Mouse (Mus musculus): ENCODE measurements around the gene Cfap57. TPM values are rescaled to one million over a fixed set of nuclear protein-coding genes. Genes with fewer than 3 reads are reported as not detected.
"Not testable (repeated sequence)": the region's sequence is repeated elsewhere in the genome, so short reads cannot be mapped to it uniquely, and the experiment has no call there.

The Cfap57 gene
- polyA plus RNA-seq, 1 experiment from 2014 or later = 2.0 TPM

GRCm38 (mm10) chr4:118553039-118553649 lies 67.4 kb downstream of the Cfap57 start:
- Histone ChIP-seq H3K4me1 (replicated peaks) (no peaks in the 10 kb centered on the region), H3K27ac (replicated peaks) (no peak overlapping the region), H3K9ac (no peak overlapping the region), H3K4me2 (no peak overlapping the region), H3K9me3 (0 out of 2 replicates have a peak, but pooled peaks cover under 1% of the 10 kb centered on the region), H3K36me3 (no peaks in the 10 kb centered on the region), H3K27me3 (no peaks in the 10 kb centered on the region), H3K4me3 (no peak overlapping the region)
- 86% methylated on average over 3 of the region's 3 CpGs for WGBS
- no peak for ATAC-seq (ENCODE audit: low FRiP score, low read depth)

- not testable (repeated sequence) for H3K4me1 ChIP-seq (replicated peaks); H3K4me2 ChIP-seq; H3K9me3 ChIP-seq; H3K4me3 ChIP-seq; H3K36me3 ChIP-seq; H3K9ac ChIP-seq; H3K27ac ChIP-seq (replicated peaks); H3K27me3 ChIP-seq; ATAC-seq (ENCODE audit: low FRiP score, low read depth)
- WGBS = 88% methylated on average over 10 of the region's 10 CpGs
Observed at GRCm38 (mm10) chr4:118548130-118548480, 72.5 kb downstream of the Cfap57 start.

- H3K4me3 ChIP-seq; H3K9ac ChIP-seq; H3K27me3 ChIP-seq; H3K4me1 ChIP-seq (replicated peaks); ATAC-seq (ENCODE audit: low FRiP score, low read depth); H3K4me2 ChIP-seq; H3K9me3 ChIP-seq; H3K27ac ChIP-seq (replicated peaks); H3K36me3 ChIP-seq: not testable (repeated sequence)
- 91% methylated on average over 23 of the region's 23 CpGs for WGBS
Observed at GRCm38 (mm10) chr4:118547424-118548129, 73.0 kb downstream of the Cfap57 start.

- Histone ChIP-seq H3K27me3 (no peaks in the 10 kb centered on the region), H3K4me3 (no peak overlapping the region), H3K4me1 (replicated peaks) (peaks cover 7% of the 10 kb centered on the region; the same call in 1 of the 2 replicates), H3K9me3 (0 out of 2 replicates have a peak, but pooled peaks cover 4% of the 10 kb centered on the region), H3K4me2 (no peak overlapping the region), H3K9ac (no peak overlapping the region), H3K36me3 (no peaks in the 10 kb centered on the region), H3K27ac (replicated peaks) (no peak overlapping the region)
- 79% methylated on average over 14 of the region's 14 CpGs for WGBS
- ATAC-seq (ENCODE audit: low FRiP score, low read depth) = no peak
Observed at GRCm38 (mm10) chr4:118544441-118545127, 76.0 kb downstream of the Cfap57 start.

GRCm38 (mm10) chr4:118543592-118544260 lies 76.9 kb downstream of the Cfap57 start, which contains the start of gene Tmem125:
TSS of gene Tmem125 (minus strand) at chr4:118544044.
- 2% methylated on average over 24 of the region's 24 CpGs for WGBS
- Histone ChIP-seq H3K27ac (replicated peaks) (no peak within 1 kb of the TSS), H3K9me3 (0 out of 2 replicates have a peak, but pooled peaks cover 4% of the 10 kb centered on the region), H3K9ac (peak within 1 kb of the TSS; percentile 10; the same call in 1 of the 2 replicates), H3K4me1 (replicated peaks) (peaks cover 7% of the 10 kb centered on the region; the same call in 1 of the 2 replicates), H3K4me2 (peak within 1 kb of the TSS; percentile 63), H3K4me3 (peak within 1 kb of the TSS; percentile 35), H3K36me3 (no peaks in the 10 kb centered on the region), H3K27me3 (no peaks in the 10 kb centered on the region)
- peak; percentile 42; the same call in 1 of the 2 replicates for ATAC-seq (ENCODE audit: low FRiP score, low read depth)

- Histone ChIP-seq H3K9me3 (0 out of 2 replicates have a peak, but pooled peaks cover 4% of the 10 kb centered on the region), H3K4me1 (replicated peaks) (peaks cover 7% of the 10 kb centered on the region; the same call in 1 of the 2 replicates), H3K27ac (replicated peaks) (no peak overlapping the region), H3K27me3 (no peaks in the 10 kb centered on the region), H3K9ac (no peak overlapping the region), H3K36me3 (no peaks in the 10 kb centered on the region), H3K4me2 (peak overlapping the region; percentile 63), H3K4me3 (peak overlapping the region; percentile 35)
- WGBS = 26% methylated on average over 13 of the region's 13 CpGs
- ATAC-seq (ENCODE audit: low FRiP score, low read depth) = no peak
Observed at GRCm38 (mm10) chr4:118543158-118543530, 77.4 kb downstream of the Cfap57 start.

GRCm38 (mm10) chr4:118542510-118543157 lies 77.9 kb downstream of the Cfap57 start:
- Histone ChIP-seq H3K9me3 (no peaks in the 10 kb centered on the region), H3K9ac (no peak overlapping the region), H3K4me2 (peak overlapping the region; percentile 63; the same call in 1 of the 2 replicates), H3K4me1 (replicated peaks) (peaks cover 7% of the 10 kb centered on the region; the same call in 1 of the 2 replicates), H3K4me3 (no peak overlapping the region), H3K27me3 (no peaks in the 10 kb centered on the region), H3K36me3 (no peaks in the 10 kb centered on the region), H3K27ac (replicated peaks) (no peak overlapping the region)
- ATAC-seq (ENCODE audit: low FRiP score, low read depth) = no peak
- 58% methylated on average over 9 of the region's 9 CpGs for WGBS

GRCm38 (mm10) chr4:118539904-118540303 lies 80.7 kb downstream of the Cfap57 start:
- H3K9me3 ChIP-seq = no peaks in the 10 kb centered on the region
- H3K36me3 ChIP-seq = no peaks in the 10 kb centered on the region
- no peak overlapping the region for H3K9ac ChIP-seq
- WGBS = 13% methylated on average over 10 of the region's 10 CpGs
- H3K4me2 ChIP-seq = no peak overlapping the region
- no peak overlapping the region for H3K4me3 ChIP-seq
- H3K27ac ChIP-seq (replicated peaks) = no peak overlapping the region
- peaks cover 7% of the 10 kb centered on the region; the same call in 1 of the 2 replicates for H3K4me1 ChIP-seq (replicated peaks)
- ATAC-seq (ENCODE audit: low FRiP score, low read depth) = no peak
- H3K27me3 ChIP-seq = no peaks in the 10 kb centered on the region

- H3K27me3 ChIP-seq = no peaks in the 10 kb centered on the region
- no peak overlapping the region for H3K9ac ChIP-seq
- no peak overlapping the region for H3K4me2 ChIP-seq
- H3K4me1 ChIP-seq (replicated peaks) = no peaks in the 10 kb centered on the region
- H3K27ac ChIP-seq (replicated peaks) = no peak overlapping the region
- no peaks in the 10 kb centered on the region for H3K9me3 ChIP-seq
- H3K4me3 ChIP-seq = no peak overlapping the region
- WGBS = 51% methylated on average over 6 of the region's 6 CpGs
- no peaks in the 10 kb centered on the region for H3K36me3 ChIP-seq
- no peak for ATAC-seq (ENCODE audit: low FRiP score, low read depth)
Observed at GRCm38 (mm10) chr4:118537801-118538200, 82.8 kb downstream of the Cfap57 start.

- WGBS = 82% methylated on average over 6 of the region's 6 CpGs
- no peak overlapping the region for H3K4me2 ChIP-seq
- ATAC-seq (ENCODE audit: low FRiP score, low read depth) = no peak
Observed at GRCm38 (mm10) chr4:118535610-118536009, 85.0 kb downstream of the Cfap57 start.

GRCm38 (mm10) chr4:118533605-118534004 lies 87.0 kb downstream of the Cfap57 start:
- Histone ChIP-seq H3K9me3 (no peaks in the 10 kb centered on the region), H3K9ac (no peak overlapping the region), H3K4me3 (no peak overlapping the region), H3K27ac (replicated peaks) (no peak overlapping the region), H3K4me1 (replicated peaks) (no peaks in the 10 kb centered on the region), H3K4me2 (no peak overlapping the region), H3K27me3 (no peaks in the 10 kb centered on the region), H3K36me3 (no peaks in the 10 kb centered on the region)
- ATAC-seq (ENCODE audit: low FRiP score, low read depth) = no peak
- 84% methylated on average over 7 of the region's 7 CpGs for WGBS

More at GRCm38 (mm10) chr4:118535610-118536009, 85.0 kb downstream of the Cfap57 start:
- H3K27ac ChIP-seq (replicated peaks) = no peak overlapping the region
- H3K9ac ChIP-seq = no peak overlapping the region
- H3K9me3 ChIP-seq = no peaks in the 10 kb centered on the region
- no peaks in the 10 kb centered on the region for H3K36me3 ChIP-seq
- no peak overlapping the region for H3K4me3 ChIP-seq
- H3K4me1 ChIP-seq (replicated peaks) = no peaks in the 10 kb centered on the region
- H3K27me3 ChIP-seq = no peaks in the 10 kb centered on the region
